Mouse (Mus musculus): ENCODE measurements around the gene Akip1. TPM values are rescaled to one million over a fixed set of nuclear protein-coding genes. Genes with fewer than 3 reads are reported as not detected.

Akip1 gene
- total RNA-seq, 2 experiments from 2014 or later: 9.0 to 15.9 TPM

GRCm38 (mm10) chr7:109756291-109756690, 52.8 kb downstream of the Akip1 start:
- intact Hi-C loops (cut with DNase I): no loop called here
- no peak for DNase-seq

Other genes starting within 250 kb of the Akip1 start
- gene Trim66, start 195.6 kb upstream of the Akip1 start, total RNA-seq (2021): under 1 TPM; 0.07 to 0.18 TPM
- gene Rpl27a, start 184.5 kb upstream of the Akip1 start, total RNA-seq (2021): 10 to 100 TPM; 63.3 to 79.1 TPM
- 1 to 10 TPM; 6.7 to 6.9 TPM for gene St5, start 85 bp upstream of the Akip1 start, total RNA-seq (2021)
- gene BC051019, start 20.2 kb downstream of the Akip1 start, total RNA-seq (2021): not detected
- not detected for gene Ascl3, start 28.0 kb downstream of the Akip1 start, total RNA-seq (2021)
- 10 to 100 TPM; 23.9 to 29.3 TPM for gene Tmem9b, start 49.2 kb downstream of the Akip1 start, total RNA-seq (2021)
- gene Nrip3, start 78.3 kb downstream of the Akip1 start, total RNA-seq (2021): not detected
- 1 to 10 TPM; 3.5 to 4.0 TPM for gene Scube2, start 162.0 kb downstream of the Akip1 start, total RNA-seq (2021)